Mouse (Mus musculus): ENCODE measurements at regions not wholly inside any gene's neighbourhood (a gene's known extent, or its start where the extent isn't known, plus 50 kb on each side); places are given as distances from the start of the nearest gene placed in this dataset.

DNA sequence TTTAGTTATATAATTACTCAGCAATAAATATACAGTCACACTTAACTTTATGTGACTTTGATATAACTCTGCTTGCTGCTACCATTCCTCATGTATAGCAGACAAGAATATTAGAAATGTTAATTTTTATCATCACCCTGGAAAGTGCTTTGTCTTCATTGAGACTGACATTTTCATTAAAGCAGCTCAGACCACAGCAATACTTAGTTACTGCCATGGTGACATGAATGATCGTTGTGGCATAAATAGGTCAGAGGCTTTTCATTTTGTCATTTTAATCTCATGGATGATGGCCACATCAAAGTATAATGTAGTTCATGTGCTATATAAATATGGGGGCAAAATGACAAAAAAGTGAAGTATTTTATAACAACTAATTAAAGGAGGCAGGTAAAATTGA, 498.1 kb downstream of the Slc22a22 start:
- DNase-seq (ENCODE audit: low read depth), result no peak

DNA sequence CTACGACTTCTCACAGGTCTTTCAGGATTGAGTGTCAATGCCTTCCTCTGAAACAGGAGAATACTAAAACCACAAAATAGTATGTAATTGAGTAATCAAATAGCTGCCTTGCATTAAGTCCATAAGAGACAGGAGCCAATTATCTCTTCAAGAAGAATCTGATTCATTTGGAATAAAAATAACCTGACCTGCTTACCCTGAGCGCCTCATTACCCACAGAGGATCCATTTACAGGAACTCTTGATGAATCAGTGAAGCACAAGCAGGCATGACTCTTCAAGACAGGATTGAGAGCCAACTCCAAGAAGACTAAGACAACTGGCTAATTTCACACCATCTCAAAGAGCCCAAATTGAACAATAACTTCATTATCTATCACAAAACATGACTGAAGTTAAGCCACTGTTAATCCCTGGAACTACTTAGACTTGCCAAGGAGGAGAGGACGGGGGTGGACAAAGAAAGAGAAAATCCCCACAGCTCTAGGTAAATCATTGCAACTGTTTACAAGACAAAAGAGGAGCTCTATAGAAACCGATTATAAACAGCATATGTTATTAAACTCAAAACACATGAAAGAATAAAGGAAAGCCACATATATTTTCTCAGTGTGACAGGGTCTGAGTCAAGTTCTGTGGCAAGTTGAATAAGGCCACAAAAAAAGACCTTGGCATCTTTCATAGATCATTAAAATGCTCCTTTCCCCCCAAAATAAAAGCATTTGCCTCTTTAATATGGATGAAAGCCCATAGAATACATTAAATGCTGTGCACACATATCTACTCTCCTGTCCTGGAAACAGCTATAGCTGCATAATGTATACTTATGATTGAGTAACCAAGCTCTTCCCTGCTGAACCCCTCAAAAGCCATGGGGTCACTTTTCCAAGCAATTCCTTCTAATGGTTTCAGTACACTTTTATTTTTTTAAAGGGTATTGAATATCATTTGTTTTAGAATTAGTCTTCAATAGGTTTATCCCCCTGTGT, 501.7 kb downstream of the Slc22a22 start:
- DNase-seq (ENCODE audit: low read depth), result no peak

DNA sequence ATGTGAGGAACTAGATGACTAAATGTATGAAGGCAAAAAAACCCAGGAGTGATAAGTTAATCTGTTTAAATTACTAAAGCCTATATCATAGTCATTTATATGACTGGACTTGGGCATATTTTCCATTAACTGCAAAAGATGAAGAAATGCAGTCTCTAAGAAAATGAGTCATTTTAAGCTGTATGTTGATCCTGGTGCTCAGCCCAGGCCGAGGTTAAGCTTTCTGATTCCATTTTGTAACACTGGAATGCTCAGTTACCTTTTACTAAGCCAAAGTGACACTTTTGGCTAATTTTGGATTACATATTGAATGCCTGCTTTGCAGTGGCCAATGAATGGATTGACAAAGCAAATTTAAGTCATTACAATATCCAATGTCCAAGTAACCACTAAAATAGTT, 507.3 kb downstream of the Slc22a22 start:
- no peak for DNase-seq (ENCODE audit: low read depth)

DNA sequence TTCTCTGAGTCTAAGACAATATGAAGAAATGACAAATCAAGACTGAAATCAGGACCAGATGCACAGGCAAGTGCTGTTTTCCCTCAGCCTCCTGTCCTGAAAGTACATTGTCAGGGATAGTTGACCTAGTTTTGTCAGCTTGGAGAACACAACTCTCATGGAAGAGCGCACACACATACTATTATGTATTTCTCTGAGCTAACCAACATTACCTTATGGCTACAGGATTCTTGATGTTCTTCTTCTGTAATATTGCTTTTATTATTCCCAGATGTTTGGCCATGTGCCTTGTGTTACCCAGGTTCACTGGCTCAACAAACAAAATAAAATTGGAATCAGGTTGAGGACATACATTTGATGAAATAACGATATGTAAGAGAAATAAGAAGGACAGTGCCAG, 521.1 kb downstream of the Slc22a22 start:
- DNase-seq (ENCODE audit: low read depth), result no peak

DNA sequence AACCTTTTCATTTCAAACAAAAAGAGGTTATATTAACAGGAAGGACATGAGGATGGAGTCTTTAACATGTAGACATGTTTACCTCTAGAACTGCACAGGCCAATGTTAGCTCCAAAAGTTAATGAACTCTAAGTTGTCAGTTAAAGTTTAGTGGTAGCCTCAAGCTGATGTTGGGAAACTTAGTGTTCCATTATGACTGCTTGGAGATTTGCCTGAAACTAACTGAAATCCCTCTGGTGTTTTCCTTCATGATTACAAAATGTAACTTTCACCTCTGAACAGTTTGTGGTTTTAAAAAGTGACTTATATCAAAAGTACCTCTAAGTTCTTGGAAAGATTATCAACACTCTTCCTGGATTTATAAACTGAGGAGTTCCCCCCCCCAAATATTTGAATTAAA, 525.2 kb downstream of the Slc22a22 start:
- DNase-seq (ENCODE audit: low read depth), result no peak

DNA sequence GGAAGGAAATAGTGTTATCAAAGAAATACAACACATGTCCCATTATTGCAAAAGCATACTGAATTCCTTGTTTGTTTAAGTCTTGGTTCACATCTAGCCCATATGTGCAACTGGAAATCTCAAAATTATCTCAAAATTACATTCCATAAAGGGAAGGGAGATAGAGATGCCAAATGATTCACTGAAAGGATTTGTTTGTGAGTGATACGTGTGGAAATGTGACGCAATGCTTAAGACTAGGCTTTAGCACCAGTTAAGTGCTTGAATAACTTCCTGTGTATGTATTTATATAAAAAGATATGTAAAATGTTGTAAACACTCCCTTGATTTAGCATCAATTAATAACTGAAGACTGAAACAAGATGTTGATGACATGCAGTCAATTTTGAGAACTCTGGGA, 526.6 kb downstream of the Slc22a22 start:
- DNase-seq (ENCODE audit: low read depth), result no peak

DNA sequence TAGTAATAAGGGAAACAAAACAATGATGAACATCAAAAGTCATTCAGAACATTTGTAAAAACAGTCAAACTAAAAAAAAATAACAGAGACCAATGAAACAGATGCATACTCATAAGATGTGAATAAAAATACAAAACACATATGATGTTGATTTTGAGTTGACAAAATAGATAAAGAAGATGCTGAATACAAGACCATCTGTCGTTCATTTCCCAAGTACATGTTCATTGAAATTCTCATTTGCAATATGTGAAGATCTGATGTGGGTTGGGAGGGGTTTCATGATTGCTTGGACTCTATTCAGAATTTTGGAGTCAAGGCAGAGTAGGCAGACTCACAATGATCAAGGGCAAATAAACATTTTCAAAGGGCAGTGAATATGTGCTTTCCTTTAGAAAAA, 536.5 kb downstream of the Slc22a22 start:
- no peak for DNase-seq (ENCODE audit: low read depth)

DNA sequence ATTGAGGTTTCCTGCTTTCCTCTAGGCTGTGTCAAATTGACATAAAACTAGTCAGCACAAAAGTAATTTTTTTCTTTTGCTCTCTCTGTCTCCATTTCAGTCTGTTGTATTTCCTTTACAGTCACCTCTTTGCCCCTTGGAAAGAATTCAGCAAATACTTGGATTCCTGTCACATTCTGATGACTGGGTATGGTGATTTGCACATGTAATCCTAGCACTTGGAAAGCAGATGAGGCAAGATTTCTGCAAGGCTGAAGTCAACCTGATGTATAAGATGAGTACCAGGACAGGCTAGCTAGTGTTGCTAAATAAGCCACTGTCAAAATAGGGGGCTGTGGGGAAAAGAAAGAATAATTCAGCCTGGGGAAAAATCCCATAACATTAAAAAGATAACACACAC, 580.9 kb downstream of the Slc22a22 start:
- DNase-seq (ENCODE audit: low read depth), result no peak

DNA sequence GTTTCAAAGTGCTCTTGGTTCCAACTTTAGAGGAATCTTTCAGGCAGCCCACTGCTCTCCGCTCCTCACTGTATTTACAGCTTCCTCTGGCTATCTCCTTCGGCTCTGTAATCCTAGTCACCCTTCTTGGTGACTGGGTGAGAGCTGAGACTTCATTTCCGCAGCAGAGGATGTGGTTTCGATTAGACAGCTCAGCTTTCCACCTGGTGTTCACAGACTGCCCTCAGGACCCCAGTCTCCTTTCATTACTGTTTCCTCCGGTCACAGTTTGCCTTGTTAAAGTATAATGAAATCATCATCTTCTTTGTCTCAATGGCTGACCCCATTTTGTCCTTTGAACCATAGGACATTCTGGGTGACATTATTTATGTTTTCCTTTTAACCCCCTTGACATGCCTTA, 595.9 kb downstream of the Slc22a22 start:
- no peak for DNase-seq (ENCODE audit: low read depth)

DNA sequence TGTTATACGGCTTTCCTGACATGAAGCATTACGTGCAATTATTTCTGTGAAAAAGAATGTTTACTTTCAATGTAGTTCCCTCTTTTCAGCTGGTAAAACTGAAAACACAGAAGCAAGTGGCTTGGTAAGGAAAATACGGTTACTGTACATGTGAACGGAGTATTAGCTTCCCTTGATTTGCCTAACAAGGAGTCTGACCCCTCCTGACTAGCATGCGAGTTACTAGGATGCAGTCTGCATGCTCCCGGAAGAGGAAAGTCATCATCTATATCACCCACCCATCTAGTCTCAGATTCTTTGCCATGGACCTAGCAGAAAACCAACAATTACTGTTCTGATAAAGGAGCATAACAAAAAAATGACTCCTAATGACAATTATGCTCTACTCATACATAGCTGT, 611.5 kb downstream of the Slc22a22 start:
- DNase-seq (ENCODE audit: low read depth), result no peak

DNA sequence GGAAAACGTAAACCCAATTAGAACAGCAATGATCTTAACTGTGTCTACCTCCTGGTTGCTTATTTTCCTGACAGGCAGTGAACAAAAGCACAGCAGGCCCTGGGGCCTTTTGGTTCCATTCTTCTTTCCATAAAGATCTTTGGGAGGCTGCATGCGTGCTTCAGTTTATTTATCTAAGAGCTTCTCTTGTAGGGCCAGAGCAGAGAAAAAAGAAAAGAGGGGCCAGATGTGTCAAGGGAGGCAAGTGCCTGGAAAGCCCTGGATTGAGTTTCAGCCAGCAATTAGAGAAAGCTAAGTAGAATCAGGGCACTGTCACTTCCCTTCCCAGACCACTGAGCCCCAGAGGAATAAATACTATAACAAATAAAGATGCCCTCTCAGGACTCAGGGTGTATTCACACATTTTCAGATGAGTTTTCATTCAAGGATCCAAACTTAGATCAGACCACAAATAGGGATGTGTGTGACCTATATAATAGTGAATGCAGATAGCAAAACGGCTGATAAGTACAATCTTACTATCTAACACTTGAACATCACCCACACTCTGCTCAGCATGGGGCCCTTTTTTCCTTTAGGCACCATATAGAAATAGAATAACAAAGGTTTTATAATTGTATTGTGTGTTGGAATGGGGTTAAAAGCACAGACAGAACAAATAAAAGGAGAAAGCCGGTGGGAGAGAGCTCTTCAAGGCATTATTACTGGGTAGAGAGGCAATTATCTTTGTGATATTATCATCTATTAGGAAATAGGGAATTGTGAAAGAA, 612.2 kb downstream of the Slc22a22 start:
- no peak for DNase-seq (ENCODE audit: low read depth)

DNA sequence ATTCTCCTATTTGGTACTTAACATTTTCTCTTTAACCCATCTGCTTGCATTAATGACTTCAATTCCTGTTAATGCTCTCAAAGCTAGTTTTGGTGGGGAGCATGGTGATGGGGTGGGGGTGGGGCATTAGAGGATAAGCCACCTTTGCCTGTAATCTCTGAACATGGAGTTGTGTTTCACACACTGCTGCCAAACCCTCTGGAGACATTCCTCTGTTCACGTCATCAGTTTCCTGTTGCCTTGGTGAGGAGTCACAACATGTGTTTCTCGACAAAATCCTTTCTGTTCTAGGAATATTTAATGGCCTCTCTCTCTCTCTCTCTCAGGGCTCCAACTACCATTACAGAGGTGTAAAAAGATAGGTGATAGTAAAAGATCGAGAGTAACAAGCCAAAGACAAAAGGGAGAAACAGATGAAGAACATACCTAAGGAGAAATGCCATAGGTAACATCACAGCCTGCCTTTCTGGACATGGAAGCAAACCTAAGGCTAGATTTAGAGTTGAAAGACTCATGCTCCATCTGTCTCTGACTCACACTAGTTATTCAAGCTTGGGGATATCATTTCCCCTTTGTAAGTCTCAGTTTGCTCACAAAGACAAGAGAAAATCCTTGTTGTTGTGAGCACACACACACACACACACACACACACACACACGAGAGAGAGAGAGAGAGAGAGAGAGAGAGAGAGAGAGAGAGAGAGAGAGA, 618.6 kb downstream of the Slc22a22 start:
- no peak for DNase-seq (ENCODE audit: low read depth)

DNA sequence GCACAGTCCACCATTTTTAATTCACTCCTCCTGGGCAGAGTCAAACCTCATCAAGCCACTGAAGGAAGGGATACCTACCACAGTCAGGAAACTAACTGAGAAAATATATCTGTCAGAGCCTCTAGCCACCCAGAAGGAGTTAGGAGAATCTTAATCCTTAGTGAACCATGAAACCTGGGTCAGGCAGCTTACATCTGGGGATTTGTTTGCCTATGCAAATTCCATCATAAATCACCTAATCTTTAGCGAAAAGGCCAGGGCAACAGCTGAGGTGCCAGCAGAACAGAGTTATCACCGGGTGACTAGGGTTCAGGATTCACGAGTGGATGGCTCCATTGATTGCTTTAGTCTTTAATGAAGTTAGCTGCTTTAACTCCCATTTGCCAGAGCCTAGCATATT, 619.3 kb downstream of the Slc22a22 start:
- DNase-seq (ENCODE audit: low read depth), result no peak

DNA sequence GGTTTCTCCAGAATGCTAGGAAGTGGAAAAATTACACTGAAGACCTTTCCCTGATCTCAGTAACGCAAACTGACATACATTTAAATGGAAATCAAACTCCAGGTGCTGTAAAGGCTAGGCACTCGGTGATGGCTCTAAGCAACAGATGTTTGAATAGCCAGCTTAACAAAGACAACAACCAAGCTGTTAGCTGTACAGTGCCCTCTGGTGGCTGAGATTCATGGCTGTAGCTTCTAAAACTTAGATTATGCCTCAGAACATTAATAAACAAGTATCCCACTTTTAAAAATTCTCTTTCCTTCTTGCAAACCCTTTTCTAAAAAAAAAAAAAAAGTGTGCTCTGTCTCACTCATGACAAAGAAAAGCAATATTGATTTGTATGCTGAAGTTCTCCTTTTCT, 621.4 kb downstream of the Slc22a22 start:
- peak; percentile 19 for DNase-seq (ENCODE audit: low read depth)

DNA sequence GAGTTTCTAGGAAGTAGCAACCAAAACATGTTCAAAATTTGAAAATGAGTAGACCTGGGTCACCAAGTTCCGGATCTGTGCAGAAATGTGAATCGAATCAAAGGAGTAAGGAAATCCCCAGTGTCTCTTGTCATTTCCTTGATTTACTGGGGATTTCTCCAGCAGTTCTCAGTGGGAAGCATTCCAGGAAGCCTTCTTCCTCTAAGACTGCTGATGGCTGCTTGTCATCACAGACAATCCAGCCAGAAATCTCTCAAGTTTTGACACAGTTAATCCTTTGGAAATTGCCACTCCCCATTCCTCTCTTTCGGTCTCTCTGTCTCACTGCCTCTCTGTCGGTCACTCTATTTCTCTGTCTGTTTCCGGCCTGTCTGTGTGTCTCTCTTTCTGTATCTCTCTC, 624.3 kb downstream of the Slc22a22 start:
- DNase-seq (ENCODE audit: low read depth), result no peak

DNA sequence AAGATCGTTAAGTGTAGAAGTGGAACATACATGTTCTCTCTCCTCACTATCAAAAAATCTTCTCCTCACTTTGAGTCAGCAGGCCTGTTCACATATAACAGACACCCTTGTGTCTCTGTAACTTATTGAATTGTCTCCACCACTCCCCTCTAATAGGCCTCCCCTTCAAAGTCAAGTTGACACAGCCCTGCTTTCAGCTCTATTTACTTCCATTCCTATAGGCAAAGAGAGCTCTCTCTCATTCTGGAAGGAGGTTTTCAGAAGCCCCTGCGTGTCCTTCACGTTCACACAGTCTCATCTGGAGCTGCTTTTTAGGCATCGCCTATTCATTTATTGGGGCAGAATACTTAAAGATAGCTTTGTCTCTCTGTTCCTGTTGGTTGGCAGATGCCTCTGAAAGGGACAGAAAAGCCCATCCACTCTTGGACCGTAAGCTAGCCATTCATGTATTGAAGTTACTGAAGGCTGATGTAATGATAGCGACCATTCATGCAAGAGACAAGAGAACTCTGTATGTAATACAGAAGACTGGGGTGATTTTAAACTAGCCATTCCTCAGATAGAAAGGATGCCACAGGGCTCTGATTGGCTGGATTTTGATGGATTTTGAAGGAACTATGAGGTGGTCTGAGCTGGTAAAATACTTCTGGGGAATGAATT, 629.8 kb downstream of the Slc22a22 start:
- no peak for DNase-seq (ENCODE audit: low read depth)

DNA sequence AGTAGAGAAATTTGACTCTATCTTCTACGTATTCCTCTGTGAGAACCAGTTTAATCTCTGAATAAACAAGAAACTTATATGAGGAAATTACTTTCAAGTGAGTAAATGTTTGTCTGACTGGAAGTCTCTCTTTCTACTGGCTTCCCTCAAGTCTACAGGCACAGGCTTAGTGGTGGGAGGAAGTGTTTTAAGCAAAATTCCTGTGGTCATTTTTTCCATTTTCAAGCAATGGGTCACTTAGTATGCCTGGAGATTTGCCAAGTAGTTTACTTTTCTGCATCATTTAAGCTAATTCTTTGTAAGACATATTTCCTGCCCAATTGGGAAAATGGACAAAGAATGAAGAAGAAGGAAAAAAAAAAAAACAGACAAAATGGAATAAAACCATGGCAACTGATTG, 632.9 kb downstream of the Slc22a22 start:
- DNase-seq (ENCODE audit: low read depth), result no peak

DNA sequence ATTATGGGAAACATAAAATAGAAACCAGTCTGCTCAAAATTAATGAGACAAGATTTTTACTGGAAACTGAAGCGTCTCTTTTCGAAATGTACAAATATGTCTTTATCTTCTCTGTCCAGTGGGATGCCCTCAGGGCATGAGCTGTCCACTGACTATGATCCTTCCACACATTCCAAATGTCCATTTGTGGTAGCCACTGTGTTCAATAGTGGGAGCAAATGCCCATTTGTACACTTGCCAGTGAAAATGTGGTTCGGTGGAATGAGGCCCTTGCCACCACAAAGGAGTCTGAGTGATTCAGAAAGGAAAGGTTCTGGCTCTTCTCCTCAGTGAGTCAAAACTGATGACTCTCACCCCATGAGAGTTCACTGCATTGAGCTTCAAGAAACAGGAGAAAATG, 635.9 kb downstream of the Slc22a22 start:
- DNase-seq (ENCODE audit: low read depth), result no peak

DNA sequence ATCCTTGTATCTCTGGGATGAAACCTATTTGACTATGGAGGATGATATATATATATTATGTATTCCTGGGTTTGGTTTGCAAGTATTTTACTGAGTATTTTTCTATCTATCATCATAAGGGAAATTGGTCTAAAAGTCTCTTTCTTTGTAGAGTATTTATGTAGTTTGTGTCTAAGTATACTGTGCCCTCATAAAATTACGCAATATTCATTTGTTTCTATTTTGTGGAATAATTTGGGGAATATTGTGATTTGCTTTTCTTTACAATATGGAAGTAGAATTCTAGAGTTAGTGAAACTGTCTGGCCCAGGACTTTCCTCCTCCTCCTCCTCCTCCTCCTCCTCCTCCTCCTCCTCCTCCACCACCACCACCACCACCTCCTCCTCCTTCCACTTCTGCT, 640.1 kb downstream of the Slc22a22 start:
- DNase-seq (ENCODE audit: low read depth), result no peak

DNA sequence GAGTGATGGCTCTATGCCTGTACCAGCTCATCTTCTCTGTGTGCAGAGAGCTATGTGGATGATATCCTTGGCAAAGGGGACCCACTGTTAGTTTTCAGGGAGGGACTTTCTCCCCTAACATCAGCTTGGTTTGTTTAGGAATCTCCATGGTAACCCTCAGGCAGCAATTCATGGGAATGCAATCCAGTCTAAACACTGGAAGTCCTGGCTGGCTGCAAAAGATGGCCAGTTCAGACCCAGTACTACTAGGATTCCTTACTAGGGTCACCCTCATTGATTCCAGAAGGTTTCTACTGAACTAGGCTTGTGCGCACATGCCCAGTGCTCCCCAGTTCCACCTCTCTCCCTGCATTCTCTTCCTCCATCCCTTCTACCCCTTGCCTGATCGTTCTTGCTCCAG, 642.8 kb downstream of the Slc22a22 start:
- no peak for DNase-seq (ENCODE audit: low read depth)

DNA sequence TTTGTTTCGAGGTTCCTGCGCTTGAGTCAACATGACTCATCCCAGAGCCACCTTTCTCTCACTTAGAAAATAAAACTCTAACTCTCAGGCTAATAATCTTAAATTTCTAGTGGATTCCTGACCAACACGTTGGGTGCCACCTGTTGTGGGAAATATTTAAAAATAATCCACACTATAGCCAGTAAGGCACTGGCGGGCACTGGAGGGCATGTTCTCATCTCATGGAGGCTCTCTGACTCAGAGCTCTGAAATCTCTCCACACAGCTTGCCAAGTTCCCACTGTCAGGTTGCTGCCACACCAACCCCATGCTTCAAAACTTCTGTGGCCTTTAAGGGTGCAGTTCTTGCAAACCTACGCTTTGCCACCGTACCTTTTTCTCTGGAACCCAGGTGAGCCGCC, 644.8 kb downstream of the Slc22a22 start:
- DNase-seq (ENCODE audit: low read depth), result no peak

DNA sequence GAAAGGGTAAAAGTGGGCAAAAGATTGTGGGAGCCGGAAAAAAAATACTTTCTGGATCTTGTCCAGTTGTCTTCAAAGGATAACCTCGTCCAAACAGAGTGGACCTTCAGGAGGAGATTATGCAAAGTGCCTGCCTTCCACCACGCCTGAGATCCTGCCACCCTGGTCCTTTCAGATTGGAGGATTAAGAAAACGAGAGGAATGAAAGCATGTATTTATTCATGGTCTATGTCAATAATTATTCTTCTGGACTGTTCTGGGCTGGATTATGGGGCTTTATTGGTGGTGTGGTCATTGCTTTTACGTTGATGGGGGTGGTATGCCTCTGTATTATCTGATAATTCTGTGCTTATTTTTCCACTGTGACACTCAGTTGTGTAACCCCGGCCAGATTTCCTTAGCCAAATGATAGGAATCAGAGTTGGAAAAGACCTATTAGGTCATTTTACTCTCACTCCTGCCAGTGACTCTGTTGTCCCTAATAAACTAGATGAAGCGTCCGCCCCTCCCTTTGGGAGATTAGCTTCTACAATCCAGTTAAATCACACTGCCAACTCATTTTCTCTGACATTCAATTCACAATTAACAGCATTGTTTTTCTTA, 656.3 kb downstream of the Slc22a22 start:
- no peak for DNase-seq (ENCODE audit: low read depth)

All from c-Kit-positive CD71-negative TER-119-negative erythroid progenitor cells, embryonic 14.5 days (primary cell).